22 mouse cellular contexts compared by ENCODE assay signal in genomic region chr13:90340647-90341160, GRCm38 (mm10).
"Had no signal": no experiment of that assay in that cellular context is flagged by ENCODE, and none has a peak within 500 bp of the region (broad histone marks: within the 10 kb centered on the region; RNA-seq: fewer than 3 reads in every experiment).

No protein-coding gene starts in this region.

- H3K36me3 ChIP-seq: intestine, embryonic 15.5 days; limb, embryonic 13.5 days; liver, embryonic 13.5 days; midbrain, embryonic 12.5 days; midbrain, embryonic 15.5 days; neural tube, embryonic 13.5 days had no signal

- H3K27me3 ChIP-seq: intestine, embryonic 15.5 days; limb, embryonic 13.5 days; liver, embryonic 13.5 days; midbrain, embryonic 12.5 days; midbrain, embryonic 15.5 days; neural tube, embryonic 13.5 days had no signal

- H3K9ac ChIP-seq: intestine, embryonic 15.5 days; limb, embryonic 13.5 days; liver, embryonic 13.5 days; midbrain, embryonic 12.5 days; midbrain, embryonic 15.5 days; neural tube, embryonic 13.5 days had no signal

- H3K9me3 ChIP-seq: intestine, embryonic 15.5 days; limb, embryonic 13.5 days; liver, embryonic 13.5 days; midbrain, embryonic 12.5 days; midbrain, embryonic 15.5 days; neural tube, embryonic 13.5 days had no signal

- H3K4me2 ChIP-seq: intestine, embryonic 15.5 days; limb, embryonic 13.5 days; liver, embryonic 13.5 days; midbrain, embryonic 12.5 days; midbrain, embryonic 15.5 days; neural tube, embryonic 13.5 days had no signal

- ATAC-seq: intestine, embryonic 15.5 days; midbrain, embryonic 15.5 days had no signal

- H3K27ac ChIP-seq: intestine, embryonic 15.5 days; layer of hippocampus, adult 2 months; left cerebral cortex, adult 2 months; limb, embryonic 13.5 days; liver, embryonic 13.5 days; macrophage; midbrain, embryonic 12.5 days; midbrain, embryonic 15.5 days; neural tube, embryonic 13.5 days had no signal

- H3K4me1 ChIP-seq: intestine, embryonic 15.5 days; limb, embryonic 13.5 days; liver, embryonic 13.5 days; midbrain, embryonic 12.5 days; midbrain, embryonic 15.5 days; neural tube, embryonic 13.5 days had no signal

- H3K4me3 ChIP-seq: intestine, embryonic 15.5 days; layer of hippocampus, adult 2 months; left cerebral cortex, adult 2 months; limb, embryonic 13.5 days; liver, embryonic 13.5 days; midbrain, embryonic 12.5 days; midbrain, embryonic 15.5 days; neural tube, embryonic 13.5 days had no signal

- DNase-seq: kidney, adult 11 months; kidney, adult 9 months; kidney, postnatal 25 days; layer of hippocampus, adult 9-11 months; layer of hippocampus, postnatal 36 days; left cerebral cortex, postnatal 4 days; liver, embryonic 13.5 days; lung, adult 2 months; lung, postnatal 10 days; retina, postnatal 1 day; right cerebral cortex, postnatal 25 days; spleen, adult 18-20 months; thymus, adult 18-20 months; thymus, postnatal 36 days had no signal
